Comparison of ENCODE assay signal across 8 mouse cellular contexts in genomic region chr11:77630257-77630670, GRCm38 (mm10). TPM values are rescaled to one million over a fixed set of nuclear protein-coding genes. Genes with fewer than 3 reads are reported as not detected.
DNase-seq lines count a peak whose midpoint lies in the region; ATAC-seq lines count a peak whose summit lies in the region.

No protein-coding gene starts in this region.

- H3K27ac ChIP-seq in limb, embryonic 11.5 days (replicated peaks; ENCODE audit: low read depth, low read length), result no peak overlapping the region
- no peak overlapping the region for H3K27ac ChIP-seq in midbrain, embryonic 13.5 days

- peak; percentile 64 to 69 for DNase-seq in urinary bladder, adult 18-20 months (ENCODE audit: low spot score in 2 of 2)
- DNase-seq in urinary bladder, postnatal 10 days (ENCODE audit: low spot score), result no peak
- peak; percentile 82 for DNase-seq in embryo, embryonic 9.5 days (ENCODE audit: extremely low spot score)
- DNase-seq in kidney, adult 11 months, result peak; percentile 70
- peak; percentile 88 for DNase-seq in limb, embryonic 11.5 days (ENCODE audit: low spot score)
- peak; percentile 50 to 83 for DNase-seq in spleen, adult 18-20 months

- H3K9ac ChIP-seq in limb, embryonic 11.5 days (ENCODE audit: low read length), result no peak overlapping the region
- no peak overlapping the region for H3K9ac ChIP-seq in midbrain, embryonic 13.5 days (replicated peaks)

- H3K4me3 ChIP-seq in limb, embryonic 11.5 days (ENCODE audit: low read depth, low read length), result 0 out of 2 replicates have a peak overlapping the region, but pooled peaks have one; percentile 12
- peak overlapping the region; percentile 23; the same call in 1 of the 2 replicates for H3K4me3 ChIP-seq in midbrain, embryonic 13.5 days (replicated peaks)

- H3K4me2 ChIP-seq in limb, embryonic 11.5 days (ENCODE audit: low read depth, severe bottlenecking), result peak overlapping the region; percentile 42
- H3K4me2 ChIP-seq in midbrain, embryonic 13.5 days (replicated peaks), result peak overlapping the region; percentile 50

- 16% methylated on average over 8 of the region's 8 CpGs for WGBS in limb, embryonic 11.5 days
- WGBS in midbrain, embryonic 13.5 days, result 18% methylated on average over 8 of the region's 8 CpGs

- ATAC-seq in granulocyte monocyte progenitor cell, adult 5-6 weeks (replicated peaks; ENCODE audit: poor library complexity, severe bottlenecking), result peak; percentile 75
- no peak for ATAC-seq in limb, embryonic 11.5 days (ENCODE audit: insufficient number of reproducible peaks, low FRiP score, low TSS enrichment, low read depth)
- peak; percentile 60 for ATAC-seq in midbrain, embryonic 13.5 days

- 0 out of 2 replicates have a peak, but pooled peaks cover 4% of the 10 kb centered on the region for H3K4me1 ChIP-seq in limb, embryonic 11.5 days (ENCODE audit: control insufficient read depth, insufficient read depth, low read length)
- peaks cover 15% of the 10 kb centered on the region for H3K4me1 ChIP-seq in midbrain, embryonic 13.5 days (replicated peaks)

- H3K27me3 ChIP-seq in limb, embryonic 11.5 days (ENCODE audit: control insufficient read depth, insufficient read depth, low read length), result no peaks in the 10 kb centered on the region
- no peaks in the 10 kb centered on the region for H3K27me3 ChIP-seq in midbrain, embryonic 13.5 days

- no peaks in the 10 kb centered on the region for H3K36me3 ChIP-seq in limb, embryonic 11.5 days (ENCODE audit: control insufficient read depth, insufficient read depth, low read length)
- H3K36me3 ChIP-seq in midbrain, embryonic 13.5 days, result no peaks in the 10 kb centered on the region

- no peaks in the 10 kb centered on the region for H3K9me3 ChIP-seq in limb, embryonic 11.5 days (ENCODE audit: control insufficient read depth, low read length)
- no peaks in the 10 kb centered on the region for H3K9me3 ChIP-seq in midbrain, embryonic 13.5 days

RNA-seq across cellular contexts. Expression of gene Taok1, which starts 22.6 kb away (rescaled TPM):
- 22.9 and 23.6 TPM in 2 replicates for total RNA-seq in granulocyte monocyte progenitor cell, adult 5-6 weeks (2014; fragmentation: Nextera tagmentation)
- 30.2 and 36.7 TPM in 2 replicates for total RNA-seq in granulocyte monocyte progenitor cell, adult 5-6 weeks (2017)
- 13.1 and 13.5 TPM in 2 replicates for polyA plus RNA-seq in limb, embryonic 11.5 days (2014; fragmentation: Nextera tagmentation; extraction: Ambion mirVana)
- polyA plus RNA-seq in midbrain, embryonic 13.5 days (2015; fragmentation: Nextera tagmentation; extraction: Ambion mirVana), result 23.9 and 27.1 TPM in 2 replicates

RNA-seq across cellular contexts. Expression of gene Nufip2, which starts 55.7 kb away (rescaled TPM):
- total RNA-seq in granulocyte monocyte progenitor cell, adult 5-6 weeks (2014; fragmentation: Nextera tagmentation), result 60.5 and 62.3 TPM in 2 replicates
- total RNA-seq in granulocyte monocyte progenitor cell, adult 5-6 weeks (2017), result 89.1 and 93.7 TPM in 2 replicates
- polyA plus RNA-seq in limb, embryonic 11.5 days (2014; fragmentation: Nextera tagmentation; extraction: Ambion mirVana), result 4.6 and 5.7 TPM in 2 replicates
- 3.8 and 4.9 TPM in 2 replicates for polyA plus RNA-seq in midbrain, embryonic 13.5 days (2015; fragmentation: Nextera tagmentation; extraction: Ambion mirVana)
